Mouse (Mus musculus) heart, adult 8-10 months (tissue): ENCODE measurements at regions not wholly inside any gene's neighbourhood (a gene's known extent, or its start where the extent isn't known, plus 50 kb on each side); places are given as distances from the start of the nearest gene placed in this dataset.
A peak's percentile ranks its signal among the peaks of the same experiment; 100 is the strongest.

ENCODE experiments used
- DNase-seq: peaks from one replicate; pipeline ENCODE4 v3.0.0; 2022; ENCODE audit warnings: low spot score

- no peak for DNase-seq
Measured at GRCm38 (mm10) chr10:67339371-67339929, 54.3 kb upstream of the Nrbf2 start.

GRCm38 (mm10) chr10:67344722-67345121, 59.6 kb upstream of the Nrbf2 start:
- DNase-seq, result no peak

GRCm38 (mm10) chr10:67350956-67351355, 65.9 kb upstream of the Nrbf2 start:
- no peak for DNase-seq

- DNase-seq, result no peak
Measured at GRCm38 (mm10) chr10:67360793-67361192, 75.7 kb upstream of the Nrbf2 start.

GRCm38 (mm10) chr10:67361281-67361680, 76.2 kb upstream of the Nrbf2 start:
- no peak for DNase-seq

GRCm38 (mm10) chr10:67364595-67364994, 79.5 kb upstream of the Nrbf2 start:
- DNase-seq, result no peak

- no peak for DNase-seq
Measured at GRCm38 (mm10) chr10:67365158-67365557, 80.1 kb upstream of the Nrbf2 start.

- no peak for DNase-seq
Measured at GRCm38 (mm10) chr10:67372569-67373161, 87.6 kb upstream of the Nrbf2 start.

- DNase-seq, result no peak
Measured at GRCm38 (mm10) chr10:67376638-67377037, 91.5 kb upstream of the Nrbf2 start.

GRCm38 (mm10) chr10:67377643-67378223, 92.6 kb upstream of the Nrbf2 start:
- DNase-seq, result peak; percentile 10

- DNase-seq, result no peak
Measured at GRCm38 (mm10) chr10:67380174-67380573, 95.1 kb upstream of the Nrbf2 start.

GRCm38 (mm10) chr10:67383352-67383751, 98.2 kb upstream of the Nrbf2 start:
- DNase-seq, result no peak

- DNase-seq, result no peak
Measured at GRCm38 (mm10) chr10:67383802-67384567, 98.9 kb upstream of the Nrbf2 start.

GRCm38 (mm10) chr10:67384568-67384958, 99.5 kb upstream of the Nrbf2 start:
- no peak for DNase-seq

- DNase-seq, result no peak
Measured at GRCm38 (mm10) chr10:67385966-67386365, 100.9 kb upstream of the Nrbf2 start.

- no peak for DNase-seq
Measured at GRCm38 (mm10) chr10:67388755-67389154, 103.7 kb upstream of the Nrbf2 start.

- no peak for DNase-seq
Measured at GRCm38 (mm10) chr10:67400434-67400833, 115.3 kb upstream of the Nrbf2 start.

GRCm38 (mm10) chr10:67401409-67401808, 116.3 kb upstream of the Nrbf2 start:
- DNase-seq, result no peak

GRCm38 (mm10) chr10:67417529-67417928, 117.7 kb upstream of the Egr2 start:
- no peak for DNase-seq

- no peak for DNase-seq
Measured at GRCm38 (mm10) chr10:67420761-67421160, 114.5 kb upstream of the Egr2 start.

- DNase-seq, result no peak
Measured at GRCm38 (mm10) chr10:67425407-67425806, 109.9 kb upstream of the Egr2 start.

- DNase-seq, result no peak
Measured at GRCm38 (mm10) chr10:67427220-67427619, 108.1 kb upstream of the Egr2 start.

GRCm38 (mm10) chr10:67430805-67431204, 104.5 kb upstream of the Egr2 start:
- DNase-seq, result no peak
